Mouse (Mus musculus) lung, postnatal 0 days (tissue): ENCODE measurements around the gene Ednra. TPM values are rescaled to one million over a fixed set of nuclear protein-coding genes. Genes with fewer than 3 reads are reported as not detected.
A peak's percentile ranks its signal among the peaks of the same experiment; 100 is the strongest.

ENCODE experiments used
- ATAC-seq: fragments of 200-750 bp; cut with Nextera tagmentation; 2 replicates; pipeline ENCODE4 v1.8.0; 2017; ENCODE audit warnings: moderate library complexity
- DNase-seq: peaks from one replicate; pipeline ENCODE4 v3.0.0-alpha.2; 2016; ENCODE audit warnings: low spot score
- H3K27ac ChIP-seq: fragments of 300-500 bp; sonication (generic); 2 replicates; pipeline ENCODE4 v1.5.1; 2014; ENCODE audit warnings: antibody characterized with exemption, mild to moderate bottlenecking, low read length, mixed read lengths
- H3K27me3 ChIP-seq: fragments of 300-500 bp; sonication (generic); replicated peaks from 2 replicates; pipeline ENCODE4 v1.6.1; 2014; ENCODE audit warnings: low read length, mixed read lengths; ENCODE audit not compliant: insufficient read depth
- H3K36me3 ChIP-seq: fragments of 300-500 bp; sonication (generic); 2 replicates; pipeline ENCODE4 v1.6.1; 2014; ENCODE audit warnings: low read length, mixed read lengths; ENCODE audit not compliant: insufficient read depth
- H3K4me1 ChIP-seq: fragments of 300-500 bp; sonication (generic); 2 replicates; pipeline ENCODE4 v1.6.1; 2014; ENCODE audit warnings: antibody characterized with exemption, low read depth, low read length, mixed read lengths; ENCODE audit not compliant: insufficient read depth
- H3K4me2 ChIP-seq: fragments of 300-500 bp; sonication (generic); replicated peaks from 2 replicates; pipeline ENCODE4 v1.6.1; 2014; ENCODE audit warnings: low read depth, mild to moderate bottlenecking, low read length, moderate library complexity, mixed read lengths
- H3K4me3 ChIP-seq: fragments of 300-500 bp; sonication (generic); 2 replicates; pipeline ENCODE4 v1.5.1; 2014; ENCODE audit warnings: low read depth, low read length
- H3K9ac ChIP-seq: fragments of 300-500 bp; sonication (generic); replicated peaks from 2 replicates; pipeline ENCODE4 v1.6.1; 2014; ENCODE audit warnings: low read depth, mild to moderate bottlenecking
- H3K9me3 ChIP-seq: fragments of 300-500 bp; sonication (generic); 2 replicates; pipeline ENCODE4 v1.6.1; 2016; ENCODE audit warnings: low read length, mixed read lengths
- CTCF ChIP-seq: IDR thresholded peaks from 2 replicates; pipeline ENCODE4 v1.5.1; 2016; ENCODE audit warnings: antibody characterized with exemption, mild to moderate bottlenecking
- EP300 ChIP-seq: IDR thresholded peaks from 2 replicates; pipeline ENCODE4 v1.6.1; 2016; ENCODE audit warnings: antibody characterized with exemption, mild to moderate bottlenecking, control low read depth
- WGBS: fragments of 180-500 bp; shearing (Covaris S2); extraction: QIAGEN DNeasy Blood & Tissue Kit; methylation state at CpG from one replicate; pipeline ENCODE4 v1.1.7; 2014; 5-methylcytosine and 5-hydroxymethylcytosine counted together
- polyA plus RNA-seq: library from polyadenylated mRNA; unstranded; fragments of >200 nt; fragmentation: Nextera tagmentation; extraction: Ambion mirVana; gene quantifications from 2 replicates; pipeline ENCODE4 v1.2.1, GENCODE M21; 2015

The Ednra gene
- polyA plus RNA-seq = 54.6 and 57.6 TPM in 2 replicates

- Histone ChIP-seq H3K4me3 (peak within 1 kb of the TSS; percentile 58), H3K27me3 (no peaks in the 10 kb centered on the region), H3K27ac (peak within 1 kb of the TSS; percentile 95), H3K9me3 (no peaks in the 10 kb centered on the region), H3K9ac (peak within 1 kb of the TSS; percentile 69), H3K4me1 (no peaks in the 10 kb centered on the region), H3K36me3 (no peaks in the 10 kb centered on the region), H3K4me2 (peak within 1 kb of the TSS; percentile 56)
- TF ChIP-seq CTCF (peak; percentile 63), EP300 (no peak)
- 4% methylated on average over 27 of the region's 27 CpGs for WGBS
- ATAC-seq (peak; percentile 81), DNase-seq (peak; percentile 89)
Measured at GRCm38 (mm10) chr8:77724046-77724930, at the start of gene Ednra. Ednra (minus strand) TSS chr8:77724464.

- H3K4me3 ChIP-seq = no peak overlapping the region
- no peaks in the 10 kb centered on the region for H3K27me3 ChIP-seq
- DNase-seq (no peak), ATAC-seq (no peak)
- no peak overlapping the region for H3K27ac ChIP-seq
- no peaks in the 10 kb centered on the region for H3K36me3 ChIP-seq
- H3K4me1 ChIP-seq = no peaks in the 10 kb centered on the region
- TF ChIP-seq CTCF = no peak
- no peak for TF ChIP-seq EP300
- 69% methylated on average over 4 of the region's 4 CpGs for WGBS
- H3K9ac ChIP-seq = no peak overlapping the region
- no peaks in the 10 kb centered on the region for H3K9me3 ChIP-seq
- H3K4me2 ChIP-seq = no peak overlapping the region
Measured at GRCm38 (mm10) chr8:77773831-77774230, 49.6 kb upstream of the Ednra start.

DNA sequence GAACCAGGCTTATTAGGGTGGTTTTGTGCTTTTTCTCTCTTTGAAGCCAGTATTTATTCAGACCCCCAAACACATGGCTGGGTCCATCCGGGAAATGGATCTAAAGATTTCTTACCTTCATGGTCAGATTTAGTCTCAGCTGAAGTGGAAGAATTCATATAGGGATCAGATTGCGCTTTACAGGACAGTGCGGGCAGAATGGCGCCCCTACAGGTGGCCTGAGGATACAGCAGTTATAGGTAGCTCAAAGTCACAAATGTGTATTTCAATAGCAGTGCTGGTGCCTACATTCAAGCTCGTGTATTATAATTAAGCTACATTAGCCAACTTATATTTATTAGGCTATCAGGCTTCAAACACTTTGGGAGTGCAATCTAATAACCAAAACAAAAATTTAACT, 49.0 kb upstream of the Ednra start:
- no peak overlapping the region for H3K4me3 ChIP-seq
- TF ChIP-seq EP300 (no peak), CTCF (peak; percentile 61)
- H3K4me1 ChIP-seq = no peaks in the 10 kb centered on the region
- H3K4me2 ChIP-seq = no peak overlapping the region
- H3K27ac ChIP-seq = no peak overlapping the region
- WGBS = 82% methylated on average over 5 of the region's 5 CpGs
- DNase-seq (no peak), ATAC-seq (no peak)
- H3K36me3 ChIP-seq = no peaks in the 10 kb centered on the region
- H3K9ac ChIP-seq = no peak overlapping the region
- no peaks in the 10 kb centered on the region for H3K27me3 ChIP-seq
- H3K9me3 ChIP-seq = no peaks in the 10 kb centered on the region

DNA sequence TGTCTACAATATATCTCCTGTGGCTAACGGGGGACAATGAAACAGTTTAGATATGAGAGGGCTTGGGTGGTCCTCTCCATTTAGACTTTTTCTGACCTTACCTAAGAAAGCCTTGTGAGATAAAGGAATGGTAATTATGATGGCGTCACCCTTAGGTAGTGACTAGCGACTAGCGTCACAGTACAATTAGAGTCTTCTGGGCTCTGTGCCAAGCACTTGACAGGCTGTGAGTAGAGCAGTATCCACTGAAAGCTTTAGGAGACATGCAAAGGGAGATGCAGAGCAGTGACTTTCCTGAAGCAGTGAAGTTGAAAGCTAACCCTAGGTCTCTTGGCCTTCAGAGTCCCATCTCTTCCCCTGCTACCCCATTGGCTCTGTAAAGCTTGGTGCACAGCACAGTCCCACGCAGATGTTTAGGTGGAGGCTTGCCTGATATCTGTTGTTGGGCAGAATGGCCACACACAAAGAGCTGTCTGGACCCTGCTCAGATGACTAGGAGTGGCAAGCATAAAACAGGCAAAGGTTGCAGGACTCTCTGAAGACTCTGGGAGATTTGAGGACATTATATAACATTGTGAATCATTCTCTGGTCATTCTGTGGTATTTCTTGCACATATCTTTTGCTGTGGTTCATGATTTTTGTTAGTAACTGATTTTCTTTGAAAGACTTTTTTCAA, 48.1 kb upstream of the Ednra start:
- Histone ChIP-seq H3K4me3 (no peak overlapping the region), H3K4me2 (no peak overlapping the region), H3K9ac (no peak overlapping the region), H3K27ac (no peak overlapping the region), H3K4me1 (no peaks in the 10 kb centered on the region), H3K9me3 (no peaks in the 10 kb centered on the region), H3K27me3 (no peaks in the 10 kb centered on the region), H3K36me3 (no peaks in the 10 kb centered on the region)
- ATAC-seq = peak; percentile 65; the same call in 1 of the 2 replicates
- 16% methylated on average over 5 of the region's 5 CpGs for WGBS
- DNase-seq = peak; percentile 56
- no peak for TF ChIP-seq EP300
- no peak for TF ChIP-seq CTCF

GRCm38 (mm10) chr8:77770966-77771365, 46.7 kb upstream of the Ednra start:
- no peaks in the 10 kb centered on the region for H3K9me3 ChIP-seq
- H3K4me3 ChIP-seq = no peak overlapping the region
- H3K36me3 ChIP-seq = no peaks in the 10 kb centered on the region
- whole genome bisulfite sequencing = 63% methylated on average over 3 of the region's 3 CpGs
- TF ChIP-seq CTCF (no peak), EP300 (no peak)
- ATAC-seq = no peak
- H3K9ac ChIP-seq = no peak overlapping the region
- no peak overlapping the region for H3K27ac ChIP-seq
- no peak overlapping the region for H3K4me2 ChIP-seq
- 0 out of 2 replicates have a peak, but pooled peaks cover 2% of the 10 kb centered on the region for H3K4me1 ChIP-seq
- peak; percentile 42 for DNase-seq
- H3K27me3 ChIP-seq = no peaks in the 10 kb centered on the region

DNA sequence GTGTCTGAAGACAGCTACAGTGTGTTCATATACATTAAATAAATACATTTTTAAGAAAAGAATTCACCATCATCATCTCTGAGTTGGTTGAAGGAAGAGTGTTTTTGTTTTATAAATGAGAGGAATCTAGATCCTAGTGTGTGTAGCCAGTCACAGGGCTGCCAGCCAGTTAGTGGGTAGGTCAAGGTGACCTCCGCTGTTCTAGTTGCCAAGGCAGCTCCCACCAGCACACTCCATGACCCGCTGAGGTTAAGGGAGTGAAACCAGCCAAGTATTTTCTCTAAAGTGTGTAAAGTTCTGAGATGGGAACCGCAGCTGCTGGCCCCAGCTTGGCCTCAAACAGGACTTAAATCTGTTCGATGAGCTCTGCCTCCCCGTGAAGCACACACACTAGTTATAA, 44.7 kb upstream of the Ednra start:
- no peak overlapping the region for H3K4me2 ChIP-seq
- no peaks in the 10 kb centered on the region for H3K9me3 ChIP-seq
- no peak for TF ChIP-seq EP300
- TF ChIP-seq CTCF = no peak
- H3K27me3 ChIP-seq = no peaks in the 10 kb centered on the region
- 91% methylated on average over 5 of the region's 5 CpGs for WGBS
- H3K4me1 ChIP-seq = 0 out of 2 replicates have a peak, but pooled peaks cover 2% of the 10 kb centered on the region
- no peaks in the 10 kb centered on the region for H3K36me3 ChIP-seq
- no peak for DNase-seq
- H3K4me3 ChIP-seq = no peak overlapping the region
- no peak for ATAC-seq
- no peak overlapping the region for H3K27ac ChIP-seq
- H3K9ac ChIP-seq = no peak overlapping the region
